Mouse (Mus musculus) kidney, embryonic 15.5 days (tissue): ENCODE measurements around the gene Dnah8. TPM values are rescaled to one million over a fixed set of nuclear protein-coding genes. Genes with fewer than 3 reads are reported as not detected.

Experiments used
- ATAC-seq: fragments of 200-750 bp; cut with Nextera tagmentation; replicated peaks from 2 replicates; pipeline ENCODE4 v1.8.0; 2017; ENCODE audit warnings: moderate TSS enrichment; ENCODE audit not compliant: low FRiP score
- H3K27ac ChIP-seq: fragments of 300-500 bp; sonication (generic); 2 replicates; pipeline ENCODE4 v1.5.1; 2015; ENCODE audit warnings: mild to moderate bottlenecking, inconsistent platforms
- H3K27me3 ChIP-seq: fragments of 300-500 bp; sonication (generic); 2 replicates; pipeline ENCODE4 v1.6.1; 2015; ENCODE audit warnings: inconsistent platforms
- H3K36me3 ChIP-seq: fragments of 300-500 bp; sonication (generic); 2 replicates; pipeline ENCODE4 v1.6.1; 2015; ENCODE audit warnings: inconsistent platforms
- H3K4me1 ChIP-seq: fragments of 300-500 bp; sonication (generic); 2 replicates; pipeline ENCODE4 v1.6.1; 2015; ENCODE audit warnings: inconsistent platforms
- H3K4me2 ChIP-seq: fragments of 300-500 bp; sonication (generic); 2 replicates; pipeline ENCODE4 v1.6.1; 2015; ENCODE audit warnings: moderate library complexity, mild to moderate bottlenecking, inconsistent platforms
- H3K4me3 ChIP-seq: fragments of 300-500 bp; sonication (generic); replicated peaks from 2 replicates; pipeline ENCODE4 v1.5.1; 2015; ENCODE audit warnings: mild to moderate bottlenecking, inconsistent platforms
- H3K9ac ChIP-seq: fragments of 300-500 bp; sonication (generic); 2 replicates; pipeline ENCODE4 v1.6.1; 2015; ENCODE audit warnings: mild to moderate bottlenecking, inconsistent platforms
- H3K9me3 ChIP-seq: fragments of 300-500 bp; sonication (generic); replicated peaks from 2 replicates; pipeline ENCODE4 v1.6.1; 2016; ENCODE audit warnings: inconsistent platforms
- WGBS: fragments of 180-500 bp; shearing (Covaris S2); methylation state at CpG from one replicate; pipeline ENCODE4 v1.1.7; 2015; ENCODE audit warnings: mixed read lengths; 5-methylcytosine and 5-hydroxymethylcytosine counted together
- polyA plus RNA-seq: library from polyadenylated mRNA; unstranded; fragments of >200 nt; fragmentation: Nextera tagmentation; extraction: Ambion mirVana; gene quantifications from 2 replicates; pipeline ENCODE4 v1.2.1, GENCODE M21; 2015

The Dnah8 gene
- polyA plus RNA-seq, 1 experiment from 2014 or later, result 0.91 TPM

DNA sequence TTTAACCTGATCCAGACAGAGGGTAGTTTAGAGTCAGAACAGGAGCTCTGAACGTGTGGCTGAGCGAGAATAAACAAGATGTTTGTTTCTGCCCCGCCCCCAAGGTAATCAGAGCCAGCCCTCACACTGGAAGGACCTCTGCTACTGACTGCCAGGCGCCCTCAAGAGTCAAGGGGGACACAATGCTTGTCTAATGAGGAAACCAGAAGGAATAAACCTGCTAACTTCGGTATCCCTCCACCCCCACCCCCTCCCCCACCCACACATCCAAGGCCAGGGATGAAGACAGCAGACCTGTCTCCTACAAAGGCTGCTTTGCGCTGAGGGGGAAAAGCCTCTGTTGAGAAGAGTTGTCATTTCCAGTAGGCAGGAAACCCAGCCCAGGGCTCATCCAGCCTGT lies 29.3 kb upstream of the Dnah8 start:
- no peak for ATAC-seq

DNA sequence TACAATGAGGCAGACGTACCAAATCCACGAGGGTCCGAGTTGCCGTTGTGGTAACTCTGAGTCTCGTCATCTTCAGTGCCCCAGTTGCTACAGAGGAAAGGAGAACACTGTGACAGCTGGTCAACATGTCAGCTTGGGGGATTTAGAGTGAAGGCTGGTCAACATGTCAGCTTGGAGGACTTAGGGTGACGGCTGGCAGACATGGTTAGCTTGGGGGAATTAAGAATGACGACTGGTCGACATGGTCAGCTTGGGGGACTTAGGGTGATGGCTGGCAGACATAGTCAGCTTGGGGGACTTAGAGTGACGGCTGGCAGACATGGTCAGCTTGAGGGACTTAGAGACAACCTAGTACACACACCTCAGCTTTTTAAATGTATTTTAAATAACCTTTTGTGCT lies 26.4 kb upstream of the Dnah8 start:
- Histone ChIP-seq H3K9ac (no peak overlapping the region), H3K4me2 (no peak overlapping the region), H3K27me3 (no peaks in the 10 kb centered on the region), H3K27ac (no peak overlapping the region), H3K36me3 (peaks cover 88% of the 10 kb centered on the region), H3K4me3 (no peak overlapping the region), H3K4me1 (no peaks in the 10 kb centered on the region), H3K9me3 (no peaks in the 10 kb centered on the region)
- 91% methylated on average over 9 of the region's 9 CpGs for WGBS
- no peak for ATAC-seq

More for the DNA sequence above, 29.3 kb upstream of the Dnah8 start:
- H3K4me2 ChIP-seq, result no peak overlapping the region
- H3K4me1 ChIP-seq, result peaks cover 8% of the 10 kb centered on the region; the same call in 1 of the 2 replicates
- no peaks in the 10 kb centered on the region for H3K9me3 ChIP-seq
- peaks cover 70% of the 10 kb centered on the region for H3K36me3 ChIP-seq
- H3K27me3 ChIP-seq, result no peaks in the 10 kb centered on the region
- H3K4me3 ChIP-seq, result no peak overlapping the region
- no peak overlapping the region for H3K27ac ChIP-seq
- H3K9ac ChIP-seq, result no peak overlapping the region
- 54% methylated on average over 6 of the region's 6 CpGs for whole genome bisulfite sequencing

DNA sequence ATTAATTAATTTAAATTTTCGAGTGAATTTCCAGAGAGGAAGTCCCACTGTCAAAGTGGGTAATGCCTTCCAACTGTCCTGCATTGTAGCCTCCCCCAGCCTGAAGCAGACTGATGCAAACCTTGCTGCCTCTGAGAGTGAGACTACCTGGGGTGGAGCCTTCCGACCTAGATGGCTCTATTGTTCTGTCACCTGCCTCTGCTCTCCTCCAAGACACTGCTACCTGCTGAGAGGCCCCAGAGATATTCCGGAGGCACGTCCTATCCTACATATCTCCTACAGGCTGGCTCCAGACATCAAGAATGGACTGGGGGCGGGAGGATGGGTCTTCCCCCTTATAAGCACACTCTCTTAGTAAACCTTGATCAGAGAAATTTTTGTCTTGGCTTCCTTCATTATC lies 25.9 kb upstream of the Dnah8 start:
- Histone ChIP-seq H3K4me1 (no peaks in the 10 kb centered on the region), H3K9me3 (no peaks in the 10 kb centered on the region), H3K36me3 (peaks cover 88% of the 10 kb centered on the region), H3K4me2 (no peak overlapping the region), H3K9ac (no peak overlapping the region), H3K27me3 (no peaks in the 10 kb centered on the region), H3K4me3 (no peak overlapping the region), H3K27ac (no peak overlapping the region)
- WGBS, result 91% methylated on average over 5 of the region's 5 CpGs
- no peak for ATAC-seq

DNA sequence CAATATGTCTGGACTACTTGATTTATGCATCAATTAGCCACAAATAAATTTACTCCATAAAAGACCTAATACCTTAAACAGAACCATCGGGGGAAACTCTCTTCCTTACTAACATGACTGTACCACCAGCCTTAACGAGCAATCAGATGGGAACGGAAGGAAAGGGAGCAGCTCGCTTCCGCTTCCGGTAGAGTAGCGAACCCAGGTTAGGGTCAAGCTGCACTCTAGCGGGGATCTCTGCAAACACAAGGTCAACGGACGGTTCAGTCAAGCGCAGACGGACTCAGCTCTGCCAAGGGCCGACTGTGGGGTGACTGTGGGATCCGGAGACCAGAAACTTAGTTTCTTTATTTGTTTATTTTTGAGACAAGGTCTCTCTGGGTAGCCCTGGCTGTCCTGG lies 22.0 kb upstream of the Dnah8 start:
- Histone ChIP-seq H3K4me1 (peaks cover 17% of the 10 kb centered on the region), H3K27me3 (no peaks in the 10 kb centered on the region), H3K4me2 (no peak overlapping the region), H3K9me3 (no peaks in the 10 kb centered on the region), H3K36me3 (peaks cover 62% of the 10 kb centered on the region), H3K9ac (no peak overlapping the region), H3K4me3 (no peak overlapping the region), H3K27ac (no peak overlapping the region)
- WGBS, result 88% methylated on average over 14 of the region's 14 CpGs
- ATAC-seq, result no peak

DNA sequence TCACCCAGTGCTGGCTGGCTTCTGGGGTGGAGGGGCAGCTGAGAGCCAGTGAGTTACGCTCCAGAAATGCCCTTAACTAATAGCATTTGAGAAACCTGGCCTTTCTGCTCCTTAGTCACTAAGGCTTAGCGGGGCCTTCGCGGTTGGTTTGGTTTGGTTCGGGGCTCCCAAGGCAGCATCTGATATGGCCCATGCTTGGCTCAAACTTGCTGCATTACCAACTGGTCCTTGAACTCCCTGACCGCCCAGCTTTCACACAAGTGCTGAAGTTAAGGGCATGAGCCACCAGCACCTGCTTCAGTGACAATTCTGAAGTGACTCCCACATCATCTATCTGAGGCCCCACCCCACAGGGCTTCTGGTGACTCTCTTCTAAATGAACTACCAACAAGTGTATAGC lies 19.9 kb upstream of the Dnah8 start:
- Histone ChIP-seq H3K27ac (0 out of 2 replicates have a peak overlapping the region, but pooled peaks have one; percentile 25), H3K27me3 (no peaks in the 10 kb centered on the region), H3K4me3 (no peak overlapping the region), H3K9me3 (no peaks in the 10 kb centered on the region), H3K4me1 (peaks cover 38% of the 10 kb centered on the region), H3K9ac (no peak overlapping the region), H3K36me3 (peaks cover 43% of the 10 kb centered on the region), H3K4me2 (no peak overlapping the region)
- WGBS, result 63% methylated on average over 6 of the region's 6 CpGs
- ATAC-seq, result 0 out of 2 replicates have a peak, but pooled peaks have one; percentile 22

DNA sequence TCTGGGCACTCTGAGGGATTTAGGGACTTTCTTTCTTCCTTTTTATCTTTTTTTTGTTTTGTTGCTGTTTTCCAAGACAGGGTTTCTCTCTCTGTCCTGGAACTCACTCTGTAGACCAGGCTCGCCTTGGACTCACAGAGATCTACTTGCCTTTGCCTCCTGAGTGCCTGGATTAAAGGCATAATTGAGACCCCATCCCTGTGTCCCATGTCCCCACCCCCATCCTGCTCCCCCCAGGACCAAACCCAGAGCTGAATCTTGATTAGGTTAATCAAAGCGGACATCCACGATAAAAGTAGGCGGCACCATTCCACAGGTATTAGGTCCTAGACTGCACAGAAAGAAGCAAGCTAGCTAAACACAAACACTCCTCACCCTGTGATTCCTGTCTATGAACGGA lies 19.2 kb upstream of the Dnah8 start:
- no peaks in the 10 kb centered on the region for H3K27me3 ChIP-seq
- no peak overlapping the region for H3K27ac ChIP-seq
- H3K9me3 ChIP-seq, result no peaks in the 10 kb centered on the region; the same call in 1 of the 2 replicates
- ATAC-seq, result no peak
- H3K36me3 ChIP-seq, result peaks cover 38% of the 10 kb centered on the region
- no peak overlapping the region for H3K9ac ChIP-seq
- no peak overlapping the region for H3K4me3 ChIP-seq
- 87% methylated on average over 5 of the region's 5 CpGs for WGBS
- H3K4me2 ChIP-seq, result no peak overlapping the region
- H3K4me1 ChIP-seq, result peaks cover 45% of the 10 kb centered on the region

DNA sequence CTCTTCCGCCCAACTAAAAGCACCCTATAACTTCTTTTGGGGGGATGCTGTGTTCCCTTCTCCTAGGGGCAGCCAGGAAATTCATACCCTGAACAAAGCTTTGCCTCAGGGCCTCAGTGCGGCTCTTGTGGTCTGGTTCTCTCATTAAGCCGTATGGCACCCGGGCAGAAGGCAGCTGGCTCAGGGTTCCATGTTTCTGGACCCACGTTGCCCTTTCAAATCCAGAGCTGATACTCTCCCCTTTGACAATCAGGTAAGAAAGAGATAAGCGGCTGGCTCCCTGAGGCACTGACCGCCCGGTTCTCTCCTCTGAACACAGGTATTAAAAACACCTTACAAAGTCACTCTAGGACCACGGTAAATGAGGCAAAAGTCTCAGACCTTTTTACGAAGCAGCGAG lies 17.9 kb upstream of the Dnah8 start:
- Histone ChIP-seq H3K27ac (no peak overlapping the region), H3K9ac (no peak overlapping the region), H3K4me2 (no peak overlapping the region), H3K4me1 (peaks cover 54% of the 10 kb centered on the region), H3K36me3 (peaks cover 29% of the 10 kb centered on the region), H3K27me3 (no peaks in the 10 kb centered on the region), H3K4me3 (no peak overlapping the region), H3K9me3 (no peaks in the 10 kb centered on the region; the same call in 1 of the 2 replicates)
- ATAC-seq, result no peak
- WGBS, result 91% methylated on average over 11 of the region's 11 CpGs

DNA sequence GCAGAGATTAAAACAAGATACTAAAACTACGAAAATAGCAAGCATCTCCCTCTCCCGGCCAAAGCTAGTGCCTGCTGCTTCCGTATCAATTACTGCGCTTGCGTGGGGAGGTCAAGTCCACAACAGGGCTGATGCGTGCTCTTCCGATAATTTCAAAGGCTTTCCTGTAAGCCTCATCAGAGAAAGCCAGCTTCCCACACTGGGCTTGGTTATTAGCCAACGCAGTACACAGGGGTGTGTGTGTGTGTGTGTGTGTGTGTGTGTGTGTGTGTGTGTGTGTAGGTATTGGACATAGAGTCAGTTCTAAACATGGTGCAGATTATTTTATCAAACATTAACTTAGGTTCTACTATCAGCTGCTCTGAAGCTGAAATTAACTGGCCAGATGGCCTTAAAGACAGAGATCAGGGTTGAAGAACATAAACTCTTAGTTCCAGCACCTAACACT lies 17.5 kb upstream of the Dnah8 start:
- 83% methylated on average over 8 of the region's 8 CpGs for WGBS
- H3K36me3 ChIP-seq, result peaks cover 24% of the 10 kb centered on the region
- no peaks in the 10 kb centered on the region; the same call in 1 of the 2 replicates for H3K9me3 ChIP-seq
- no peak overlapping the region for H3K4me2 ChIP-seq
- no peak overlapping the region for H3K27ac ChIP-seq
- H3K27me3 ChIP-seq, result no peaks in the 10 kb centered on the region
- peaks cover 58% of the 10 kb centered on the region for H3K4me1 ChIP-seq
- ATAC-seq, result no peak
- no peak overlapping the region for H3K9ac ChIP-seq
- H3K4me3 ChIP-seq, result no peak overlapping the region

DNA sequence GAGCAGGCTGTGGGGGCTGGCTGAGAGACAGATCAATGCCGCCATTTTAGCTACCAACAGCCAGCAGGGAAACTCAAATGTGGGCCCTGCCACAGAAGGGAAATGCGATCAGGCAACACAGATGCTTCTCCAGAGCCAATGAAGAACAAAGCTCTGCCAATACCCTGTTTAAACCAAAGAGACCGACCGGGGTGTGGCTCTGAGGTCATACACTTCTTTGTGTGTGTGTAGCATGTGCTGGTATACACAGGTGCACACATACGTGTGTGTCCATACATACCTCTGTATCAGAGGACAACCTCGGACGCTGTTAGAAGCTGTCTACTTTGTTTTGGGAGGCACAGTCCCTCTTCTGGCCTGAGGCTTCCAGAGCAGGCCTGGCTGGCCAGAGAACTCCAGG lies 16.8 kb upstream of the Dnah8 start:
- Histone ChIP-seq H3K4me2 (no peak overlapping the region), H3K4me1 (peaks cover 58% of the 10 kb centered on the region), H3K9me3 (no peaks in the 10 kb centered on the region; the same call in 1 of the 2 replicates), H3K4me3 (no peak overlapping the region), H3K27me3 (no peaks in the 10 kb centered on the region), H3K27ac (0 out of 2 replicates have a peak overlapping the region, but pooled peaks have one; percentile 64), H3K36me3 (peaks cover 17% of the 10 kb centered on the region), H3K9ac (no peak overlapping the region)
- WGBS, result 90% methylated on average over 7 of the region's 7 CpGs
- ATAC-seq, result no peak

DNA sequence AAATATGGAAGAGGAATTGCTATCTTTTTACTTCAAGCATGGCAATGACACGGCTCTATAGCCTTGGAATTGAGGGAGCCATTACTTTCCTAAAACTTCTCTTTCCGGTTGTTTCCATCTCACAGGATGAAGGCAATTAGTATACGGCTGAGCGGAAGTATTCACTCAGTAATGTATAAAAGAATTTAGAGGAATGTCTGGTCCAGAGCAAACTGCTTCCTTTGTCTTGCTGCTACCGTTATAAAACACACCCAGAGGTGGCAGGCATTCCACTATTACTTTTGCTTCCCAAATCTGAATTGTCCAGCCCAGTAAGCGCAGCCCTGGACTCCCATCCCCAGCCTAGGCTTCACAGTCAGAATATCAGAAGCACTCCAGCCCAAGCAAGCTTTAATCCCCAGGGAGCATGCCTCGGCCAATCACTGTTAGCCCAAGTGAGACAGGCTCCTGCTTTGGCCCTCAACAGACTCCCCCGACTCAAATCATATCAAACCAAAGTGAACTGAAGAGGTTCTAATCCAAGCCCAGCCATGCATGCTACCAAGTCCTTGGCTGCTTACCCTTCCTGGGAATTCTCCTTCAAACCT lies 16.2 kb upstream of the Dnah8 start:
- peak overlapping the region; percentile 64 for H3K27ac ChIP-seq
- H3K27me3 ChIP-seq, result no peaks in the 10 kb centered on the region
- H3K4me2 ChIP-seq, result no peak overlapping the region
- ATAC-seq, result no peak
- H3K4me1 ChIP-seq, result peaks cover 60% of the 10 kb centered on the region
- no peaks in the 10 kb centered on the region; the same call in 1 of the 2 replicates for H3K9me3 ChIP-seq
- WGBS, result 62% methylated on average over 8 of the region's 8 CpGs
- H3K4me3 ChIP-seq, result no peak overlapping the region
- peaks cover 11% of the 10 kb centered on the region for H3K36me3 ChIP-seq
- no peak overlapping the region for H3K9ac ChIP-seq

DNA sequence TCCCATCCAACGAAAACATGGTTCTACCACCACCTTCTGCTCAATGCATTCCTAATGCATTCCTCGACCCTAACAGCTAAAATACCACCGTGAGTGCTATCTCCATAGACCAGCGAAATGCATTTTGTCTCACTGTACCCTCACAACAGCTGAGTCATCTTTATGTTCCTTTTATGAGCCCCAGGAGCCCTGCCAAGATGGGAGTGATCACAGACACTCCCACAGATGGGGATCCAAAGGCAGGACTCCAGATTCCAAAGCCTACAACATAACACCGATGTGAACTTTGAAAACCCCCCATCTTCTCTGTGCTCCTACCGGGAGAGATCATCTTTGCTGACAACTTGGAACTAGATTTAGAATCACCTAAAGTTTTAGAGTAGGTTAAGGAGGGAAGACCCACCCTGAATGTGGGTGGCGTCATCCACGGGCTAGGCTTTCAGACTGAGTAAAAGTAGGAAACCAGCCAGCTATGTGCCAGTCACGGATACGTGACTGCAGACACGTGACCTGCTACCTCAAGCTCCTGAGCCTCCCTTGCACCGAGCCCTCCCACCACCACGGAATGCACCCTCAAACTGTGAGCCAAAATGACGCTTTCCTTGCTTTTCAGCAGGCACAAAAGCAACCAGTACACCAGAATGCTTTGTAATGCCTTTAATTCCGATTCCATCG lies 14.7 kb upstream of the Dnah8 start:
- Histone ChIP-seq H3K4me1 (peaks cover 56% of the 10 kb centered on the region), H3K4me3 (no peak overlapping the region), H3K27me3 (no peaks in the 10 kb centered on the region), H3K27ac (0 out of 2 replicates have a peak overlapping the region, but pooled peaks have one; percentile 23), H3K4me2 (peak overlapping the region; percentile 16; the same call in 1 of the 2 replicates), H3K9ac (no peak overlapping the region), H3K9me3 (no peaks in the 10 kb centered on the region; the same call in 1 of the 2 replicates), H3K36me3 (peaks cover 2% of the 10 kb centered on the region; the same call in 1 of the 2 replicates)
- ATAC-seq, result no peak
- WGBS, result 71% methylated on average over 16 of the region's 16 CpGs

DNA sequence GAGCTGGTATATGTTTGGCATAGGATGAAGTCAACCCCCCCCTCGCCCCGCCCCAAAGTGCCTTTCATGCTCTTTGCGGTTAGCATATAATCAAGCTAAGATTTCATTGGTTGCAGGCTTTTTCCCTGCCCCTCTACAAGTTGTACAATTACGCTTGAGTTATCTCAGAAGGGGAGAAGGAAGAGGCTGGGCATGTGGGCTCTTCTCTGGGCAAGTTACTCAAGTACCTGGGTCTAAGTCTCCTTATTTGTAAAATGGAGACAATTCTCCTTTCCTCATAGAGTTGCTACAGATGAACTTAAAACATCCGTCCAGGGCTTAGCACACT lies 14.2 kb upstream of the Dnah8 start:
- H3K36me3 ChIP-seq, result peaks cover 2% of the 10 kb centered on the region; the same call in 1 of the 2 replicates
- H3K4me3 ChIP-seq, result no peak overlapping the region
- 96% methylated on average over 5 of the region's 5 CpGs for WGBS
- H3K4me2 ChIP-seq, result no peak overlapping the region
- no peaks in the 10 kb centered on the region; the same call in 1 of the 2 replicates for H3K9me3 ChIP-seq
- H3K27ac ChIP-seq, result no peak overlapping the region
- H3K9ac ChIP-seq, result no peak overlapping the region
- no peaks in the 10 kb centered on the region for H3K27me3 ChIP-seq
- peaks cover 55% of the 10 kb centered on the region for H3K4me1 ChIP-seq
- ATAC-seq, result no peak
